Mouse (Mus musculus) midbrain, embryonic 13.5 days (tissue): ENCODE results near the gene Cym. TPM values are rescaled to one million over a fixed set of nuclear protein-coding genes. Genes with fewer than 3 reads are reported as not detected.

Experiments
- ATAC-seq: fragments of 200-750 bp; cut with Nextera tagmentation; 2 replicates; pipeline ENCODE4 v1.8.0; 2017; ENCODE audit warnings: mild to moderate bottlenecking, moderate TSS enrichment, moderate library complexity
- H3K27ac ChIP-seq: fragments of 300-500 bp; sonication (generic); 2 replicates; pipeline ENCODE4 v1.5.1; 2015; ENCODE audit warnings: inconsistent platforms, mild to moderate bottlenecking, moderate library complexity
- H3K27me3 ChIP-seq: fragments of 300-500 bp; sonication (generic); 2 replicates; pipeline ENCODE4 v1.6.1; 2015; ENCODE audit warnings: mild to moderate bottlenecking, inconsistent platforms
- H3K36me3 ChIP-seq: fragments of 300-500 bp; sonication (generic); 2 replicates; pipeline ENCODE4 v1.6.1; 2015; ENCODE audit warnings: mild to moderate bottlenecking, inconsistent platforms
- H3K4me1 ChIP-seq: fragments of 300-500 bp; sonication (generic); replicated peaks from 2 replicates; pipeline ENCODE4 v1.6.1; 2015; ENCODE audit warnings: inconsistent platforms
- H3K4me2 ChIP-seq: fragments of 300-500 bp; sonication (generic); replicated peaks from 2 replicates; pipeline ENCODE4 v1.6.1; 2015; ENCODE audit warnings: moderate library complexity, mild to moderate bottlenecking, inconsistent platforms
- H3K4me3 ChIP-seq: fragments of 300-500 bp; sonication (generic); replicated peaks from 2 replicates; pipeline ENCODE4 v1.5.1; 2015; ENCODE audit warnings: mild to moderate bottlenecking, inconsistent platforms
- H3K9ac ChIP-seq: fragments of 300-500 bp; sonication (generic); replicated peaks from 2 replicates; pipeline ENCODE4 v1.6.1; 2015; ENCODE audit warnings: mild to moderate bottlenecking, inconsistent platforms
- H3K9me3 ChIP-seq: fragments of 300-500 bp; sonication (generic); 2 replicates; pipeline ENCODE4 v1.6.1; 2016; ENCODE audit warnings: mild to moderate bottlenecking, inconsistent platforms
- WGBS: fragments of 180-500 bp; shearing (Covaris S2); methylation state at CpG from one replicate; pipeline ENCODE4 v1.1.7; 2015; 5-methylcytosine and 5-hydroxymethylcytosine counted together
- polyA plus RNA-seq: library from polyadenylated mRNA; unstranded; fragments of >200 nt; fragmentation: Nextera tagmentation; extraction: Ambion mirVana; gene quantifications from 2 replicates; pipeline ENCODE4 v1.2.1, GENCODE M21; 2015

The Cym gene
- polyA plus RNA-seq, 1 experiment from 2014 or later = 4.2 TPM

GRCm38 (mm10) chr3:107218572-107218971 lies 3.0 kb downstream of the Cym start:
- Histone ChIP-seq H3K9ac (no peak overlapping the region), H3K36me3 (no peaks in the 10 kb centered on the region), H3K4me2 (no peak overlapping the region), H3K27ac (no peak overlapping the region), H3K27me3 (no peaks in the 10 kb centered on the region), H3K9me3 (no peaks in the 10 kb centered on the region), H3K4me3 (no peak overlapping the region), H3K4me1 (no peaks in the 10 kb centered on the region; the same call in 1 of the 2 replicates)
- 94% methylated on average over 7 of the region's 7 CpGs for WGBS
- ATAC-seq = no peak

GRCm38 (mm10) chr3:107217101-107217480 lies 4.4 kb downstream of the Cym start:
- H3K4me1 ChIP-seq = no peaks in the 10 kb centered on the region; the same call in 1 of the 2 replicates

GRCm38 (mm10) chr3:107216400-107217100 lies 5.0 kb downstream of the Cym start:
- WGBS = 74% methylated on average over 8 of the region's 8 CpGs
- H3K27ac ChIP-seq = no peak overlapping the region
- ATAC-seq = peak; percentile 24; the same call in 1 of the 2 replicates
- H3K4me1 ChIP-seq = no peaks in the 10 kb centered on the region; the same call in 1 of the 2 replicates
- H3K27me3 ChIP-seq = no peaks in the 10 kb centered on the region
- no peak overlapping the region for H3K4me3 ChIP-seq
- no peak overlapping the region for H3K9ac ChIP-seq
- H3K9me3 ChIP-seq = 0 out of 2 replicates have a peak, but pooled peaks cover 3% of the 10 kb centered on the region
- no peaks in the 10 kb centered on the region for H3K36me3 ChIP-seq
- no peak overlapping the region for H3K4me2 ChIP-seq

More at GRCm38 (mm10) chr3:107217101-107217480, 4.4 kb downstream of the Cym start:
- H3K9me3 ChIP-seq = no peaks in the 10 kb centered on the region
- H3K9ac ChIP-seq = no peak overlapping the region
- ATAC-seq = no peak
- no peak overlapping the region for H3K4me3 ChIP-seq
- H3K4me2 ChIP-seq = no peak overlapping the region
- H3K27me3 ChIP-seq = no peaks in the 10 kb centered on the region
- 88% methylated on average over 3 of the region's 3 CpGs for WGBS
- no peaks in the 10 kb centered on the region for H3K36me3 ChIP-seq
- no peak overlapping the region for H3K27ac ChIP-seq

GRCm38 (mm10) chr3:107214606-107215005 lies 6.9 kb downstream of the Cym start:
- Histone ChIP-seq H3K9ac (no peak overlapping the region), H3K36me3 (no peaks in the 10 kb centered on the region), H3K27me3 (no peaks in the 10 kb centered on the region), H3K27ac (no peak overlapping the region), H3K4me2 (no peak overlapping the region), H3K4me1 (no peaks in the 10 kb centered on the region; the same call in 1 of the 2 replicates), H3K9me3 (0 out of 2 replicates have a peak, but pooled peaks cover 3% of the 10 kb centered on the region), H3K4me3 (no peak overlapping the region)
- WGBS = 89% methylated on average over 5 of the region's 5 CpGs
- ATAC-seq = no peak

DNA sequence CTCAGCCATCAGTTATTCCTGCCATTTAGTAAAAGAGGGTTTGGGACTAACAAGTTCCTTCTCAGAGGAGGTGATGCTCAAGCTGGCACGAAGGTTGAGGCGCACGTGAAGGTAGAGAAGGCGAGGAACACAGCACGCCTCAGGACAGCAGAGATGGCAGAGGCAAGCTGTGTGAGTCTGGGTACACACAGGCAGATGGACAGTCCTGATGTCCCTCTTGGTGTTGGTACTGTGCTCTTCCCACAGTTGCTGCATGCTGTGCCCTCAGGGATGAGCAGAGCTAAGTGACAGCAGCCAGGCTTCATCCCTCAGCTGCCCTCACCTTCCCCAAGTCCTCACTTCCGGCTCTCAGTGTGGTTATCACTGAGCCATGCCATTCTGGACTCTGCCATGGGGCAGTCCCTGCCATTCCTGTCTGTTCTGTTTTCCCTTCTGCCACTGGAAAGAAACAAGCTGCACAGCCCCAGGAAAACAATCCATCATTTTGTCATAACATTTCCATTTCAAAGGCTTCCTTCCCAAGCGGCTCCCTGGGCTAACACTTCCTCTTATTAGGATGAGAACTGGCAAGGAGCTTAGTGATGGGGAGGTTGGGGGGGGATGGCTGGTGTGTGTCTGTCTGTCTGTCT lies 13.8 kb downstream of the Cym start:
- H3K9ac ChIP-seq = no peak overlapping the region
- H3K4me2 ChIP-seq = no peak overlapping the region
- H3K36me3 ChIP-seq = no peaks in the 10 kb centered on the region
- 71% methylated on average over 7 of the region's 7 CpGs for WGBS
- 0 out of 2 replicates have a peak, but pooled peaks cover 3% of the 10 kb centered on the region for H3K9me3 ChIP-seq
- H3K4me3 ChIP-seq = no peak overlapping the region
- peak; percentile 46 for ATAC-seq
- peaks cover 23% of the 10 kb centered on the region for H3K4me1 ChIP-seq
- H3K27ac ChIP-seq = peak overlapping the region; percentile 52
- no peaks in the 10 kb centered on the region for H3K27me3 ChIP-seq

GRCm38 (mm10) chr3:107206490-107207150 lies 14.9 kb downstream of the Cym start:
- H3K4me1 ChIP-seq = peaks cover 26% of the 10 kb centered on the region
- no peak overlapping the region for H3K4me2 ChIP-seq
- H3K27me3 ChIP-seq = no peaks in the 10 kb centered on the region
- H3K9ac ChIP-seq = no peak overlapping the region
- ATAC-seq = peak; percentile 22; the same call in 1 of the 2 replicates
- H3K9me3 ChIP-seq = 0 out of 2 replicates have a peak, but pooled peaks cover under 1% of the 10 kb centered on the region
- H3K36me3 ChIP-seq = no peaks in the 10 kb centered on the region
- no peak overlapping the region for H3K27ac ChIP-seq
- no peak overlapping the region for H3K4me3 ChIP-seq
- WGBS = 45% methylated on average over 4 of the region's 4 CpGs

- no peak overlapping the region for H3K4me2 ChIP-seq
- no peak for ATAC-seq
- no peaks in the 10 kb centered on the region for H3K9me3 ChIP-seq
- H3K27me3 ChIP-seq = no peaks in the 10 kb centered on the region
- H3K36me3 ChIP-seq = no peaks in the 10 kb centered on the region
- H3K9ac ChIP-seq = no peak overlapping the region
- H3K4me1 ChIP-seq = peaks cover 33% of the 10 kb centered on the region
- H3K27ac ChIP-seq = no peak overlapping the region
- H3K4me3 ChIP-seq = no peak overlapping the region
- 16% methylated on average over 4 of the region's 4 CpGs for WGBS
Measured at GRCm38 (mm10) chr3:107205994-107206393, 15.5 kb downstream of the Cym start.

DNA sequence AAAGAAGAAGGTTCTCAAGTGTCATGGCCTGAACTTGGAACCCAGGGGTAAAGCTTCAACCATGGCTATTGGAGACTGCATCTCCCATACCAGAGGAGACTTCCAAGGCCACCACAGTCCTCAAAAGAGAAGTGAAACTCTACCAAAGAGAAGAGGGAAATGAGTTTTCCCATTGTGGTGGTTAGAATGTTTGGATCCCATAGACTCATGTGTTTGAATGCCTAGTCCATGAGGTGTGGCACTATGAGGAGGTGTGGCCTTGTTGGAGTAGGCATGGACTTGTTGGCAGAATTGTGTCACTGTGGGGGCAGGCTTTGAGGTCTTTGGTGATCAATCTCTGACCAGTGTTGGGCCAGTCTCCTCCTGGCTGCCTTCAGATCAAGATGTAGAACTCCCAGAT lies 16.4 kb downstream of the Cym start:
- Histone ChIP-seq H3K27ac (no peak overlapping the region), H3K27me3 (no peaks in the 10 kb centered on the region), H3K4me2 (no peak overlapping the region), H3K9me3 (no peaks in the 10 kb centered on the region), H3K4me3 (no peak overlapping the region), H3K36me3 (no peaks in the 10 kb centered on the region), H3K4me1 (peaks cover 34% of the 10 kb centered on the region), H3K9ac (no peak overlapping the region)
- ATAC-seq = no peak

GRCm38 (mm10) chr3:107204413-107204812 lies 17.1 kb downstream of the Cym start:
- H3K36me3 ChIP-seq = no peaks in the 10 kb centered on the region
- H3K9me3 ChIP-seq = no peaks in the 10 kb centered on the region
- no peak overlapping the region for H3K27ac ChIP-seq
- H3K9ac ChIP-seq = no peak overlapping the region
- 92% methylated on average over 3 of the region's 3 CpGs for WGBS
- no peak overlapping the region for H3K4me3 ChIP-seq
- no peaks in the 10 kb centered on the region for H3K27me3 ChIP-seq
- H3K4me2 ChIP-seq = no peak overlapping the region
- peaks cover 34% of the 10 kb centered on the region for H3K4me1 ChIP-seq
- ATAC-seq = no peak

GRCm38 (mm10) chr3:107201310-107202180 lies 20.0 kb downstream of the Cym start:
- Histone ChIP-seq H3K4me3 (no peak overlapping the region), H3K4me2 (no peak overlapping the region), H3K9ac (no peak overlapping the region), H3K9me3 (no peaks in the 10 kb centered on the region), H3K27me3 (no peaks in the 10 kb centered on the region), H3K36me3 (no peaks in the 10 kb centered on the region), H3K4me1 (peaks cover 14% of the 10 kb centered on the region), H3K27ac (peak overlapping the region; percentile 67)
- ATAC-seq = peak; percentile 84
- 21% methylated on average over 9 of the region's 9 CpGs for WGBS

- no peaks in the 10 kb centered on the region for H3K9me3 ChIP-seq
- peak; percentile 81 for ATAC-seq
- H3K4me3 ChIP-seq = no peak overlapping the region
- 46% methylated on average over 6 of the region's 6 CpGs for whole genome bisulfite sequencing
- H3K4me1 ChIP-seq = no peaks in the 10 kb centered on the region
- H3K9ac ChIP-seq = no peak overlapping the region
- H3K27ac ChIP-seq = no peak overlapping the region
- no peaks in the 10 kb centered on the region for H3K36me3 ChIP-seq
- no peaks in the 10 kb centered on the region for H3K27me3 ChIP-seq
- H3K4me2 ChIP-seq = no peak overlapping the region
Measured at GRCm38 (mm10) chr3:107188226-107188899, 33.2 kb downstream of the Cym start.
